Mouse (Mus musculus): ENCODE measurements around the gene Tpk1. TPM values are rescaled to one million over a fixed set of nuclear protein-coding genes. Genes with fewer than 3 reads are reported as not detected.

Gene Tpk1
- polyA plus RNA-seq, 1 experiment from 2014 or later = 4.9 TPM

DNA sequence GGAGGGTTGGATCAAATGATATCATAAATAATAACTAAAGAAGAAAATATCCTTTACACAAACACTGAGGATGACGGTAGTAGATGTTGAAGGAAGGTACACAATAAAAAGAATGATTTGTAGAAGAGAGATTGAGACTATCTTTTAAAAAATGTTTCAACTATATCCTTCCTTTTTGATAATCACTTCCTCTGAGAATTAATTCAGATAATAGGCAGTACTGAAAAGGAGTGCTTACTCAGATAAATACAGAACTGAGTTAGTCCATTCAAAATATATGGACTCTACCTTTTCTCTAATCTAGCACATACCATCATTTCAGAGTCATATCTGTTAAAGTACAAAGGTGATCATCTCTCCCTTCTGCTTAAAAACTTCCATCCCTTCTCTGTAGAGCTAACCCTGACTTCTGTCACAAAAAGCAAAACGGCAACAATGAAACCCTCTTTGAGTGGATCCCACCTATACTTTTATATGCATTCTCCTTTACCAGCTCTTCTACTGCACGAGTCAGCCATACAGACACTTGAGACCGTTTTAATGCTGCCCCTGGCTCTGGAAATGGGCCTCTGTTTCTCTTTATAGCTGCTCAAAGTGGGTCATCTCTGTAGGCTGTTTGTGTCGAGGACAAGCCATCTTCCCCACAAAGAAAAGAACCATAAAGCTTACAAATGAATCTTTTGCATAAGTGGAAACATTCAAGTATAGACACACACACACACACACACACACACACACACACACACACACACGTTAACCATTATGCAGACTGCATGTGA lies 263.7 kb downstream of the Tpk1 start:
- ATAC-seq (ENCODE audit: low FRiP score) = no peak

DNA sequence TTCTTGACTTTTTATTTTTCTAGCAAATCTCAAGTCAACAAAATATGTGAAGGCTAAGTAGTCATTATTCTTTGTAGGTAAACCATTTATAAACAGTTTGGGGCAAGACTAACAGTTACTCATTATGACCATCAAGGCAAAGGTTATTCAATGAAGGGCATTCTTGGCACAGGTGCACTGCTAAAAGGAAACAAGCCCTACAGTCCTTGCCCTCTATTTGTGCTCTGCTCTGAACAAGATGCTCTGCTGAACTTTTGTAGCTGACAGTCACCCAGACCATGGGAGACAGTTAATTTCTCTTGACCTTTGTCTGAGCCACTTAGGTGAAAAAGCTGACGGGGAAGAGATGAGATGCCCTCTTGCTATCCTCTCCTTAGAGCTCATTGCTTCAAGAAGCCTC lies 269.7 kb downstream of the Tpk1 start:
- Histone ChIP-seq H3K27ac (ENCODE audit: low read depth, low read length) (no peak overlapping the region), H3K9ac (ENCODE audit: low read length) (no peak overlapping the region), H3K9me3 (ENCODE audit: control insufficient read depth, low read length) (no peaks in the 10 kb centered on the region), H3K36me3 (ENCODE audit: control insufficient read depth, insufficient read depth, low read length) (no peaks in the 10 kb centered on the region), H3K27me3 (ENCODE audit: control insufficient read depth, insufficient read depth, low read length) (no peaks in the 10 kb centered on the region), H3K4me3 (ENCODE audit: low read depth, low read length) (no peak overlapping the region), H3K4me2 (no peak overlapping the region), H3K4me1 (ENCODE audit: control insufficient read depth, insufficient read depth, low read length) (no peaks in the 10 kb centered on the region)
- ATAC-seq (ENCODE audit: low FRiP score) = no peak
- 77% methylated on average over 1 of the region's 1 CpGs for WGBS
- no peak for DNase-seq (ENCODE audit: low spot score, missing footprints)

More for the DNA sequence above, 263.7 kb downstream of the Tpk1 start:
- Histone ChIP-seq H3K4me2 (no peak overlapping the region), H3K27me3 (ENCODE audit: control insufficient read depth, insufficient read depth, low read length) (no peaks in the 10 kb centered on the region), H3K9ac (ENCODE audit: low read length) (no peak overlapping the region), H3K36me3 (ENCODE audit: control insufficient read depth, insufficient read depth, low read length) (no peaks in the 10 kb centered on the region), H3K9me3 (ENCODE audit: control insufficient read depth, low read length) (no peaks in the 10 kb centered on the region), H3K27ac (ENCODE audit: low read depth, low read length) (no peak overlapping the region), H3K4me3 (ENCODE audit: low read depth, low read length) (no peak overlapping the region), H3K4me1 (ENCODE audit: control insufficient read depth, insufficient read depth, low read length) (no peaks in the 10 kb centered on the region)
- no peak for DNase-seq (ENCODE audit: low spot score, missing footprints)
- WGBS = 79% methylated on average over 6 of the region's 6 CpGs

DNA sequence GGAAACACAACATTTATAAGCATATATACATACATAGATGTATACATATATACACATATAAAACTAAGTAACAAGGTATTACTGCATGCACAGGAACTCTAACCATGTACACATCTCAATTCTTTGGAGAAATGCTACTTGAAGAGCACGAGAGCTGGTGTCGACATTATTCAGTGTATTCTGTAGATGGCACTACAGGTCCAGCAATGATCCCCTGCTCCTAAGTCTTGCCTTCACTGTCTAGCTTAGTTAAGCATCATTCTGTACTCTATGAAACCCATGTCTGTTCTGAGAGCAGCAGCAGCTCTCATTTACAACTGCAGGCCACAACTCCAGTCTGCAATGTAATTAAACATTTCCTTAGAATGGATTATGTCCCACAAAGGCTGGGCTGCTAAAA lies 270.5 kb downstream of the Tpk1 start:
- H3K27ac ChIP-seq (ENCODE audit: low read depth, low read length) = no peak overlapping the region
- H3K36me3 ChIP-seq (ENCODE audit: control insufficient read depth, insufficient read depth, low read length) = no peaks in the 10 kb centered on the region
- H3K9me3 ChIP-seq (ENCODE audit: control insufficient read depth, low read length) = no peaks in the 10 kb centered on the region
- H3K27me3 ChIP-seq (ENCODE audit: control insufficient read depth, insufficient read depth, low read length) = no peaks in the 10 kb centered on the region
- WGBS = 78% methylated on average over 2 of the region's 2 CpGs
- no peak for ATAC-seq (ENCODE audit: low FRiP score)
- no peak overlapping the region for H3K9ac ChIP-seq (ENCODE audit: low read length)
- no peak for DNase-seq (ENCODE audit: low spot score, missing footprints)
- H3K4me2 ChIP-seq = no peak overlapping the region
- no peak overlapping the region for H3K4me3 ChIP-seq (ENCODE audit: low read depth, low read length)
- H3K4me1 ChIP-seq (ENCODE audit: control insufficient read depth, insufficient read depth, low read length) = no peaks in the 10 kb centered on the region

DNA sequence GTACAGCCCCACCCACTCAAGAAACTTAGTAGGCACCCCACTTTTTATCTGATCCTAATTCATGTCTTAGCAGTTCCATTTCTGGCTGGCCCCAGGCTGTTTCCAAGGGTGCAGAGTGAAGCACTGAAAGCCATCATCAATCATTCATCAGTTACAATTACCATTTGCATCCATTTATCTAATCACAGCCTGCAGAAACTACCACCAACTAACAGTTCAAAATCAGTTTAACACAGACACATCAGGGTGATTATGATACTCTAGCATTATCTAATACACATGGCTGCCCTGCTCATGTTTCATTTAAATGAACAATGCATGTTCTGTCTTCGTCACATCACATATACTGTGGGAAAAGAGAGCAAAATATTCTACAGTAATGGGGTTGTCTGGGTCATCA lies 274.7 kb downstream of the Tpk1 start:
- H3K27me3 ChIP-seq (ENCODE audit: control insufficient read depth, insufficient read depth, low read length) = no peaks in the 10 kb centered on the region
- no peak for DNase-seq (ENCODE audit: low spot score, missing footprints)
- 73% methylated on average over 1 of the region's 1 CpGs for WGBS

DNA sequence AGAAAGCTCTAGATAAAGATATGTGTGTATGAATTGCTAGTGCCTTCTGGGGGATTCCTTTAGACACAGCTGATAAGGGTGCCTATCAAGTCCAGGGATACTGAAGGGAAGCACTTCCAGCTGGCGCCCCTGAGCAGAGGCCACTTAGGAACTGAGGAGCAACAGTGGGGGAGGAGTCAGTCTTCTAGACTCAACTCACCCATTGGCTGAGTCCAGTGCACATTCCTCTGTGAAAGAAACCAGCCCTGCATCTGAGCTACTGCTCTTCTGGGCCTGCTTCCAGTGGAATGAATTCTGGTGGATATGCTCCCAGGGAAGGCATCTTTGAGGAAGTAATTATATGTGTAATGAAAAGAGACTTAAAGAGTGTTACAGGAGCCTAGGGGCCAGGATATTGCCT lies 278.8 kb downstream of the Tpk1 start:
- Histone ChIP-seq H3K9me3 (ENCODE audit: control insufficient read depth, low read length) (no peaks in the 10 kb centered on the region), H3K4me3 (ENCODE audit: low read depth, low read length) (no peak overlapping the region), H3K27ac (ENCODE audit: low read depth, low read length) (no peak overlapping the region), H3K27me3 (ENCODE audit: control insufficient read depth, insufficient read depth, low read length) (no peaks in the 10 kb centered on the region), H3K4me2 (no peak overlapping the region), H3K4me1 (ENCODE audit: control insufficient read depth, insufficient read depth, low read length) (no peaks in the 10 kb centered on the region), H3K9ac (ENCODE audit: low read length) (no peak overlapping the region), H3K36me3 (ENCODE audit: control insufficient read depth, insufficient read depth, low read length) (no peaks in the 10 kb centered on the region)
- ATAC-seq (ENCODE audit: low FRiP score) = no peak; the same call in 1 of the 2 replicates
- no peak for DNase-seq (ENCODE audit: low spot score, missing footprints)
- 60% methylated on average over 1 of the region's 1 CpGs for WGBS

More for the DNA sequence above, 274.7 kb downstream of the Tpk1 start:
- no peak overlapping the region for H3K4me2 ChIP-seq
- no peaks in the 10 kb centered on the region for H3K4me1 ChIP-seq (ENCODE audit: control insufficient read depth, insufficient read depth, low read length)
- no peak for ATAC-seq (ENCODE audit: low FRiP score)
- no peak overlapping the region for H3K9ac ChIP-seq (ENCODE audit: low read length)
- H3K36me3 ChIP-seq (ENCODE audit: control insufficient read depth, insufficient read depth, low read length) = no peaks in the 10 kb centered on the region
- no peak overlapping the region for H3K27ac ChIP-seq (ENCODE audit: low read depth, low read length)
- no peaks in the 10 kb centered on the region for H3K9me3 ChIP-seq (ENCODE audit: control insufficient read depth, low read length)
- no peak overlapping the region for H3K4me3 ChIP-seq (ENCODE audit: low read depth, low read length)

DNA sequence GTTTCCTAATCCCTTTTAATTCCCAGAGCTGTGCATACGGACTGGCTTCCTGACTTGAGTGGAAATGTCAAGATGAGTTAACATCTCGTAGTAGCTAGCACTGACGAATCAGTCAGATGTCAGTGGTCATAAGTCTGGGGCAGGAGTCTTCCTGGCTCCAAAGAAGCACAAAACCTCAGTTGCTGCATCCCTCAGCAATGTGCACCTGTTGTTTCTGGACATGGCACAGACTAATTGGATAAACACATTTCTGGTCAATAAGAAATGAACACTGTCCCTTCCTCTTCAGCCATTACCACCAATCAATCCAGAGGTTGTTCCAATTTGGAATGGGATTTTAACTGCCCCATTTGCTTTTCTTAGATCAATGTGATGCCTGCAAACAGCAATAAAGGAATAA lies 281.2 kb downstream of the Tpk1 start:
- H3K27me3 ChIP-seq (ENCODE audit: control insufficient read depth, insufficient read depth, low read length) = no peaks in the 10 kb centered on the region
- H3K36me3 ChIP-seq (ENCODE audit: control insufficient read depth, insufficient read depth, low read length) = no peaks in the 10 kb centered on the region
- no peak overlapping the region for H3K9ac ChIP-seq (ENCODE audit: low read length)
- no peaks in the 10 kb centered on the region for H3K4me1 ChIP-seq (ENCODE audit: control insufficient read depth, insufficient read depth, low read length)
- H3K27ac ChIP-seq (ENCODE audit: low read depth, low read length) = no peak overlapping the region
- H3K9me3 ChIP-seq (ENCODE audit: control insufficient read depth, low read length) = no peaks in the 10 kb centered on the region
- no peak for ATAC-seq (ENCODE audit: low FRiP score)
- H3K4me2 ChIP-seq = no peak overlapping the region
- no peak for DNase-seq (ENCODE audit: low spot score, missing footprints)
- 60% methylated on average over 3 of the region's 3 CpGs for WGBS
- H3K4me3 ChIP-seq (ENCODE audit: low read depth, low read length) = no peak overlapping the region

DNA sequence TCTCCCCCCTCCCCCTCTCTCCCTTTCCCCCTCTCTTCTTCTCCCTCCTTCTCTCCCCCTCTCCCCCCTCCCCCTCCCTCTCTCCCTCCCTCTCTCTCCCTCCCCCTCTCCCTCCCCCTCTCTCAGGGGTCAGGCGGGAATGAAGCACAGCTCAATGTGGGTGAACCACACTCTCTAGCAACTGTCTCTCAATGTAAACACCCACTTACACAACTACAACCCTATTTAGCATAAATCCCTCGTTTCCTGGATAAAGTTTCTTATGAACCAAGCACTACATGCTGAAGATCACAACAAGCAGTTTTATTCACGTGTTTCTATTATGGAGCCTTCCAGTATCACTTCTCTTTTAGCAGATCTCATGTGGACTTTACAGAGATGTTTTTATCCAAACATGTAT lies 281.8 kb downstream of the Tpk1 start:
- DNase-seq (ENCODE audit: low spot score, missing footprints) (no peak), ATAC-seq (ENCODE audit: low FRiP score) (no peak)
- Histone ChIP-seq H3K36me3 (ENCODE audit: control insufficient read depth, insufficient read depth, low read length) (no peaks in the 10 kb centered on the region), H3K4me1 (ENCODE audit: control insufficient read depth, insufficient read depth, low read length) (no peaks in the 10 kb centered on the region), H3K27me3 (ENCODE audit: control insufficient read depth, insufficient read depth, low read length) (no peaks in the 10 kb centered on the region), H3K4me3 (ENCODE audit: low read depth, low read length) (no peak overlapping the region), H3K9me3 (ENCODE audit: control insufficient read depth, low read length) (no peaks in the 10 kb centered on the region), H3K9ac (ENCODE audit: low read length) (no peak overlapping the region), H3K27ac (ENCODE audit: low read depth, low read length) (no peak overlapping the region), H3K4me2 (no peak overlapping the region)
- WGBS = 75% methylated on average over 3 of the region's 3 CpGs

DNA sequence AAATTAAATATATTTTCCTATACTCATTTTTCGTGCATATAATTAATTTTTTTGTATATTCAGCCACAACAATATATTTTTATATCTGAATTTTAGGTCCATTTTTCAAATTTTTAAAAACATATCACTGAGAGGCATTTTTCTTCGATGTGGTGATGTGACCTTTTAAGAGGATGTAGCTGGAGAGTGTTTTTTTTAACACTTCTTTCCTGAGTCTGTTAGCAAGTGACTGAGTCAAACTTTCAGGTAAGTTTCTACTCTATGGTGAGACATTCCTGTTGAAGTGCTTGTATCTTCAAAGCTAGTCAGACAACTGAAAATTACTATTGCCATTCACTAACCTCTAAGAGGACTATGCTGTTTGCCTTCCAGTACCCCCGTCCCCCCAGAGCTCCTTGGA lies 283.3 kb downstream of the Tpk1 start:
- no peaks in the 10 kb centered on the region for H3K36me3 ChIP-seq (ENCODE audit: control insufficient read depth, insufficient read depth, low read length)
- no peak overlapping the region for H3K4me3 ChIP-seq (ENCODE audit: low read depth, low read length)
- DNase-seq (ENCODE audit: low spot score, missing footprints) = no peak
- no peaks in the 10 kb centered on the region for H3K9me3 ChIP-seq (ENCODE audit: control insufficient read depth, low read length)
- ATAC-seq (ENCODE audit: low FRiP score) = no peak
- H3K9ac ChIP-seq (ENCODE audit: low read length) = no peak overlapping the region
- H3K4me2 ChIP-seq = no peak overlapping the region
- H3K27me3 ChIP-seq (ENCODE audit: control insufficient read depth, insufficient read depth, low read length) = no peaks in the 10 kb centered on the region
- WGBS = 85% methylated on average over 3 of the region's 3 CpGs
- H3K27ac ChIP-seq (ENCODE audit: low read depth, low read length) = no peak overlapping the region
- no peaks in the 10 kb centered on the region for H3K4me1 ChIP-seq (ENCODE audit: control insufficient read depth, insufficient read depth, low read length)

DNA sequence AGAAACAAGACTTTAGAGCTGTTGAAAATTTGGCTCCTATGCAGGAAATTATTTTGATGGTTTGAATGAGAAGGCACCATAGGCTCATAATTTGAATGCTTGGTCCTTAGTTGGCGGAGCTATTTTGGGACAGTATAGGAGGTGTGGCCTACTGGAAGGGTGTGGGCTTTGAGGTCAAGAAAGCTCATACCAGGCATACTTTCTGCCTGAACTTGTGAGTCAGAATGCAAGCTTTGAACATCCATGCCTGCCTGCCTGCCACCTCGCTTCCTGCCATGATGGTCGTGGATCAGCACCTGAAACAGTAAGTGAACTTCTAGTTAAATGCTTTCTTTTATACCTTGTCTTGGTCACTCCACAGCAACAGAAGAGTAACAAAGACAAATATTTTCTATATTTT lies 283.8 kb downstream of the Tpk1 start:
- H3K4me2 ChIP-seq = no peak overlapping the region
- no peak overlapping the region for H3K9ac ChIP-seq (ENCODE audit: low read length)
- DNase-seq (ENCODE audit: low spot score, missing footprints) (no peak), ATAC-seq (ENCODE audit: low FRiP score) (no peak)
- no peak overlapping the region for H3K4me3 ChIP-seq (ENCODE audit: low read depth, low read length)
- no peaks in the 10 kb centered on the region for H3K36me3 ChIP-seq (ENCODE audit: control insufficient read depth, insufficient read depth, low read length)
- H3K9me3 ChIP-seq (ENCODE audit: control insufficient read depth, low read length) = no peaks in the 10 kb centered on the region
- no peaks in the 10 kb centered on the region for H3K27me3 ChIP-seq (ENCODE audit: control insufficient read depth, insufficient read depth, low read length)
- 88% methylated on average over 3 of the region's 3 CpGs for WGBS
- H3K27ac ChIP-seq (ENCODE audit: low read depth, low read length) = no peak overlapping the region
- no peaks in the 10 kb centered on the region for H3K4me1 ChIP-seq (ENCODE audit: control insufficient read depth, insufficient read depth, low read length)
